ENCODE assay signal across 17 mouse cellular contexts in genomic region chr10:99116237-99116632, GRCm38 (mm10). TPM values are rescaled to one million over a fixed set of nuclear protein-coding genes. Genes with fewer than 3 reads are reported as not detected.
DNase-seq lines count a peak whose midpoint lies in the region; ATAC-seq lines count a peak whose summit lies in the region.
"Had no signal": no experiment of that assay in that cellular context is flagged by ENCODE, and none has a peak within 500 bp of the region (broad histone marks: within the 10 kb centered on the region; RNA-seq: fewer than 3 reads in every experiment).

No protein-coding gene starts in this region.

- ATAC-seq in heart, embryonic 14.5 days (ENCODE audit: insufficient number of reproducible peaks, insufficient read depth, low FRiP score, low read depth) = no peak
- ATAC-seq in midbrain, embryonic 14.5 days (ENCODE audit: low FRiP score, low TSS enrichment) = no peak
- no peak for ATAC-seq in intestine, embryonic 16.5 days
- ATAC-seq in stomach, embryonic 16.5 days (ENCODE audit: insufficient read depth, low FRiP score) = no peak
- ATAC-seq: forebrain, postnatal 0 days had no signal

- H3K4me3 ChIP-seq in heart, embryonic 14.5 days (ENCODE audit: control insufficient read depth in 1 of 2, insufficient read depth in 1 of 2, low read depth in 1 of 2, low read length in 2 of 2) = peak overlapping the region; percentile 1 to 20; a peak in 3 of 4 replicates
- no peak overlapping the region for H3K4me3 ChIP-seq in midbrain, embryonic 10.5 days
- H3K4me3 ChIP-seq in midbrain, embryonic 14.5 days (replicated peaks; ENCODE audit: low read depth, low read length) = no peak overlapping the region
- H3K4me3 ChIP-seq in intestine, embryonic 16.5 days (ENCODE audit: low read length) = no peak overlapping the region
- no peak overlapping the region for H3K4me3 ChIP-seq in stomach, embryonic 16.5 days (replicated peaks; ENCODE audit: low read length)

- H3K36me3 ChIP-seq in heart, embryonic 14.5 days (ENCODE audit: control insufficient read depth, insufficient read depth, low read length) = no peaks in the 10 kb centered on the region
- H3K36me3 ChIP-seq in midbrain, embryonic 10.5 days = peaks cover 2% of the 10 kb centered on the region
- H3K36me3 ChIP-seq in midbrain, embryonic 14.5 days (ENCODE audit: control insufficient read depth, insufficient read depth, low read length) = no peaks in the 10 kb centered on the region
- no peaks in the 10 kb centered on the region for H3K36me3 ChIP-seq in intestine, embryonic 16.5 days (ENCODE audit: control insufficient read depth, insufficient read depth, low read length)
- 0 out of 2 replicates have a peak, but pooled peaks cover under 1% of the 10 kb centered on the region for H3K36me3 ChIP-seq in stomach, embryonic 16.5 days (ENCODE audit: control insufficient read depth, insufficient read depth, low read length)

- H3K27ac ChIP-seq in heart, embryonic 14.5 days (replicated peaks in 1 of 2; ENCODE audit: control insufficient read depth in 1 of 2, insufficient read depth in 1 of 2, low read depth in 2 of 2, low read length in 2 of 2) = no peak overlapping the region
- H3K27ac ChIP-seq in midbrain, embryonic 10.5 days (replicated peaks) = peak overlapping the region; percentile 19; the same call in 1 of the 2 replicates
- no peak overlapping the region for H3K27ac ChIP-seq in midbrain, embryonic 14.5 days (replicated peaks; ENCODE audit: low read depth, low read length)
- peak overlapping the region; percentile 72 for H3K27ac ChIP-seq in intestine, embryonic 16.5 days (ENCODE audit: low read length)
- H3K27ac ChIP-seq in stomach, embryonic 16.5 days (ENCODE audit: low read length) = peak overlapping the region; percentile 64
- H3K27ac ChIP-seq: hindbrain, embryonic 14.5 days had no signal

- H3K9me3 ChIP-seq in heart, embryonic 14.5 days (ENCODE audit: control insufficient read depth, low read length) = no peaks in the 10 kb centered on the region
- H3K9me3 ChIP-seq in midbrain, embryonic 10.5 days (replicated peaks) = no peaks in the 10 kb centered on the region
- H3K9me3 ChIP-seq in midbrain, embryonic 14.5 days (ENCODE audit: control insufficient read depth, low read length) = no peaks in the 10 kb centered on the region
- H3K9me3 ChIP-seq in intestine, embryonic 16.5 days (ENCODE audit: control insufficient read depth, low read length) = no peaks in the 10 kb centered on the region
- H3K9me3 ChIP-seq in stomach, embryonic 16.5 days (replicated peaks; ENCODE audit: control insufficient read depth, low read length) = no peaks in the 10 kb centered on the region

- peak overlapping the region; percentile 61 for H3K4me2 ChIP-seq in heart, embryonic 14.5 days (ENCODE audit: low read length)
- H3K4me2 ChIP-seq in midbrain, embryonic 14.5 days (ENCODE audit: low read length) = no peak overlapping the region
- H3K4me2 ChIP-seq in intestine, embryonic 16.5 days (ENCODE audit: low read depth, low read length) = peak overlapping the region; percentile 3; the same call in 1 of the 2 replicates
- H3K4me2 ChIP-seq in stomach, embryonic 16.5 days (ENCODE audit: low read depth, low read length) = no peak overlapping the region
- H3K4me2 ChIP-seq: hindbrain, embryonic 14.5 days had no signal

- peak overlapping the region; percentile 45 for H3K9ac ChIP-seq in heart, embryonic 14.5 days (ENCODE audit: low read length)
- H3K9ac ChIP-seq in midbrain, embryonic 14.5 days (replicated peaks; ENCODE audit: low read length) = no peak overlapping the region
- no peak overlapping the region; the same call in 1 of the 2 replicates for H3K9ac ChIP-seq in intestine, embryonic 16.5 days (ENCODE audit: low read depth, low read length)
- H3K9ac ChIP-seq in stomach, embryonic 16.5 days (ENCODE audit: low read length) = no peak overlapping the region
- H3K9ac ChIP-seq: forebrain, postnatal 0 days had no signal

- DNase-seq in heart, adult 18-20 months = no peak
- no peak for DNase-seq in midbrain, embryonic 10.5 days (ENCODE audit: low spot score)
- no peak for DNase-seq in midbrain, embryonic 14.5 days
- no peak for DNase-seq in lung, adult 18-20 months
- DNase-seq in cerebellum, postnatal 14 days = no peak
- DNase-seq: forebrain, postnatal 0 days; gastrocnemius, postnatal 25 days; kidney, postnatal 14 days; right cerebral cortex, postnatal 14 days had no signal

- peaks cover 4 to 9% of the 10 kb centered on the region in 2 experiments; a peak in 3 of 4 replicates for H3K4me1 ChIP-seq in heart, embryonic 14.5 days (ENCODE audit: control insufficient read depth in 2 of 2, insufficient read depth in 2 of 2, low read length in 2 of 2)
- H3K4me1 ChIP-seq in midbrain, embryonic 10.5 days = peaks cover 24% of the 10 kb centered on the region
- H3K4me1 ChIP-seq in midbrain, embryonic 14.5 days (ENCODE audit: control insufficient read depth, insufficient read depth, low read length) = peaks cover 1% of the 10 kb centered on the region; the same call in 1 of the 2 replicates
- H3K4me1 ChIP-seq in intestine, embryonic 16.5 days (ENCODE audit: control insufficient read depth, insufficient read depth, low read length) = peaks cover 43% of the 10 kb centered on the region
- peaks cover 38% of the 10 kb centered on the region for H3K4me1 ChIP-seq in stomach, embryonic 16.5 days (ENCODE audit: control insufficient read depth, insufficient read depth, low read length)

- WGBS in heart, embryonic 14.5 days = 23% methylated on average over 8 of the region's 8 CpGs
- WGBS in midbrain, embryonic 10.5 days = 80% methylated on average over 8 of the region's 8 CpGs
- WGBS in midbrain, embryonic 14.5 days = 70% methylated on average over 8 of the region's 8 CpGs
- 54% methylated on average over 8 of the region's 8 CpGs for WGBS in intestine, embryonic 16.5 days
- 43% methylated on average over 8 of the region's 8 CpGs for WGBS in stomach, embryonic 16.5 days

- H3K27me3 ChIP-seq in heart, embryonic 14.5 days (ENCODE audit: control insufficient read depth, insufficient read depth, low read length) = no peaks in the 10 kb centered on the region
- no peaks in the 10 kb centered on the region for H3K27me3 ChIP-seq in midbrain, embryonic 10.5 days (ENCODE audit: low read depth, poor library complexity, severe bottlenecking)
- H3K27me3 ChIP-seq in midbrain, embryonic 14.5 days (ENCODE audit: control insufficient read depth, insufficient read depth, low read length) = no peaks in the 10 kb centered on the region
- no peaks in the 10 kb centered on the region for H3K27me3 ChIP-seq in intestine, embryonic 16.5 days (replicated peaks; ENCODE audit: control insufficient read depth, insufficient read depth, low read length)
- no peaks in the 10 kb centered on the region for H3K27me3 ChIP-seq in stomach, embryonic 16.5 days (ENCODE audit: control insufficient read depth, insufficient read depth, low read length)

RNA-seq across cellular contexts. Expression of gene Galnt4, which starts 8.3 kb away (rescaled TPM):
- 7.3 and 7.4 TPM in 2 replicates for polyA plus RNA-seq in heart, embryonic 14.5 days (2014; fragmentation: Nextera tagmentation; extraction: Ambion mirVana)
- 1 to 10 TPM; 2.1 to 2.7 TPM for total RNA-seq in heart, adult 18-20 months (2021)
- polyA plus RNA-seq in midbrain, embryonic 10.5 days (2016; fragmentation: Nextera tagmentation; extraction: Ambion mirVana) = 3.5 and 3.6 TPM in 2 replicates
- 2.3 and 3.7 TPM in 2 replicates for polyA plus RNA-seq in midbrain, embryonic 14.5 days (2014; fragmentation: Nextera tagmentation; extraction: Ambion mirVana)
- 19.3 and 21.6 TPM in 2 replicates for polyA plus RNA-seq in intestine, embryonic 16.5 days (2015; fragmentation: Nextera tagmentation; extraction: Ambion mirVana)
- 41.9 and 44.6 TPM in 2 replicates for polyA plus RNA-seq in stomach, embryonic 16.5 days (2015; fragmentation: Nextera tagmentation; extraction: Ambion mirVana)

RNA-seq across cellular contexts. Expression of gene Poc1b, which starts 9.4 kb away (rescaled TPM):
- polyA plus RNA-seq in heart, embryonic 14.5 days (2014; fragmentation: Nextera tagmentation; extraction: Ambion mirVana) = 11.7 and 12.1 TPM in 2 replicates
- 1 to 10 TPM; 6.4 to 8.7 TPM for total RNA-seq in heart, adult 18-20 months (2021)
- 28.3 and 32.6 TPM in 2 replicates for polyA plus RNA-seq in midbrain, embryonic 10.5 days (2016; fragmentation: Nextera tagmentation; extraction: Ambion mirVana)
- polyA plus RNA-seq in midbrain, embryonic 14.5 days (2014; fragmentation: Nextera tagmentation; extraction: Ambion mirVana) = 10.0 and 14.9 TPM in 2 replicates
- 20.1 and 20.5 TPM in 2 replicates for polyA plus RNA-seq in intestine, embryonic 16.5 days (2015; fragmentation: Nextera tagmentation; extraction: Ambion mirVana)
- polyA plus RNA-seq in stomach, embryonic 16.5 days (2015; fragmentation: Nextera tagmentation; extraction: Ambion mirVana) = 16.1 and 19.8 TPM in 2 replicates

RNA-seq across cellular contexts. Expression of gene Phxr2, which starts 9.9 kb away (rescaled TPM):
- not detected in 2 replicates for polyA plus RNA-seq in heart, embryonic 14.5 days (2014; fragmentation: Nextera tagmentation; extraction: Ambion mirVana)
- total RNA-seq in heart, adult 18-20 months (2021) = not detected
- 0.11 and 0.23 TPM in 2 replicates for polyA plus RNA-seq in midbrain, embryonic 10.5 days (2016; fragmentation: Nextera tagmentation; extraction: Ambion mirVana)
- 0.30 TPM in 1 of 2 replicates, not detected in the other for polyA plus RNA-seq in midbrain, embryonic 14.5 days (2014; fragmentation: Nextera tagmentation; extraction: Ambion mirVana)
- not detected in 2 replicates for polyA plus RNA-seq in intestine, embryonic 16.5 days (2015; fragmentation: Nextera tagmentation; extraction: Ambion mirVana)
- polyA plus RNA-seq in stomach, embryonic 16.5 days (2015; fragmentation: Nextera tagmentation; extraction: Ambion mirVana) = not detected in 2 replicates
- total RNA-seq: adrenal gland, postnatal 4 days; common myeloid progenitor, adult 5-6 weeks; forebrain, postnatal 0 days; gastrocnemius, postnatal 25 days; left cerebral cortex, adult 18-20 months had no signal
- polyA plus RNA-seq: forebrain, postnatal 0 days; hindbrain, embryonic 14.5 days; lung, embryonic 16.5 days had no signal

Comparison
In these comparisons a context has a peak if more than half of its experiments do, and no peak if none do; other contexts are left out.
1. H3K27ac ChIP-seq: peak in midbrain, embryonic 10.5 days (single experiment), intestine, embryonic 16.5 days (single experiment) and stomach, embryonic 16.5 days (single experiment); none in heart, embryonic 14.5 days (0 of 2) and midbrain, embryonic 14.5 days (single experiment).
2. H3K4me2 ChIP-seq: peak in heart, embryonic 14.5 days (single experiment) and intestine, embryonic 16.5 days (single experiment); none in midbrain, embryonic 14.5 days (single experiment) and stomach, embryonic 16.5 days (single experiment).
3. H3K4me3 ChIP-seq: peak in heart, embryonic 14.5 days (2 of 2); none in midbrain, embryonic 10.5 days (single experiment), midbrain, embryonic 14.5 days (single experiment), intestine, embryonic 16.5 days (single experiment) and stomach, embryonic 16.5 days (single experiment).